Mouse (Mus musculus) fat pad, adult 2 months (tissue): ENCODE measurements at regions not wholly inside any gene's neighbourhood (a gene's known extent, or its start where the extent isn't known, plus 50 kb on each side); places are given as distances from the start of the nearest gene placed in this dataset.

ENCODE experiments used
- DNase-seq: peaks from one replicate; pipeline ENCODE4 v3.0.0-alpha.2; 2011; ENCODE audit warnings: low read depth, low spot score; ENCODE audit errors: extremely low read depth

GRCm38 (mm10) chr1:35428126-35428840, 578.5 kb downstream of the Plekhb2 start:
- no peak for DNase-seq

- DNase-seq = no peak
Measured at GRCm38 (mm10) chr1:35429471-35429870, 579.7 kb downstream of the Plekhb2 start.

DNA sequence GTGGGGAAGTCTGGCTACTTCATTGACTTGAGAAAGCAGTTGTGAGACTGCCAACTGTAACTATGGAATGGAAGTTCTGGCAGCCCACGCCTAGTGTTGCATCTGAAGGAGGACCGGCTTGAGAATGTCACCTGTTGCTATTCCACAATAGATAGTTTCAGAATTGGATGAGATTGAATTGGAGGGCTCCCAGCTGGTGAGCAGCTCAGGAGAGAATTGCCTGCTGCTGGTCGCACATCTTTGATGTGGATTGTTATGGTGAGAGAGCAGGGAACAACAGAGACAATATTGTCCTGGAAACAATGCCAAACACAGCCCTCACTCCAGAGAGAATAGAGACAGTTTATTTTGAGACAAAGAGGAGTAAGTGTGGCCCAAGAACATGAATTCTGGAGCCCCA, 585.9 kb downstream of the Plekhb2 start:
- no peak for DNase-seq

DNA sequence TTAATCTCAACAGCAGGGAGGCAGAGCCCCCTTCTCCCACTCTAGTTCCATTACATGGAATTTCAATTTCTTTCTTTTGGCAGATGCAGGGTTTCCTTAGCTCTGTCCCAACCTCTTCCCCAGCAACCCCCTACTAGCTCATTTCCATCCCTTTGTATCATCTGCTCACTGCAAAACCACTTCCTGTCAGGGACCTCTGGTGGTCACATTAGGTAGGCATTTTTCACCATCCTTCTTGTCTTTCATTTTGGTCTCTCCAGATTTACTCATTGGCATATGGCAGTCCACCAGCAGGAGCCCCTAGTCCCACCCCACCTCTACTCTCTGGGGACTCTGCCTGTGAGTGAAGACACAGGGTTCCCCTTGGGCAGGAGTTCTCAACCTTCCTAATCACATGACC, 597.6 kb downstream of the Plekhb2 start:
- no peak for DNase-seq

- no peak for DNase-seq
Measured at GRCm38 (mm10) chr1:35452441-35453107, 602.8 kb downstream of the Plekhb2 start.

DNA sequence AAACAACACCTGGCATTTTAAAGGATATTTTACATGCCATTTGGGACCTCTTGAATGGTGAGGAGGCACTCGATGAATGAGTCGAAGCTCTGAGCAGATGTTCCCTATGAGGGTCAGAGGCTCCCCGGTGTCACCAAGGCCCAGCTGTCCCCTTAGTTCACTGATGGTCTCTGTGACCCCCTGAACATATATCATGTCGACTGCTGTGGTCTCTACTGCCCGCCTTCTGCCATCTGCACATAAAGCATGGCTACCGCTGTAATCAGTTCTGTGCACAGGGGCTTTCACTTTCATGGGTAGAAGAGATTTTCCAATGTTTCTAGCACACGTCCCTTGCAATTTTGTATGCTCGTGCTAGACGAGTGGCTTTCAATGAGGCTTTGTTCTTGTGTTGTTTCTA, 607.8 kb downstream of the Plekhb2 start:
- DNase-seq = no peak

GRCm38 (mm10) chr1:35465081-35465480, 603.1 kb upstream of the Hs6st1 start:
- no peak for DNase-seq

GRCm38 (mm10) chr1:35469185-35469753, 598.9 kb upstream of the Hs6st1 start:
- DNase-seq = no peak

- no peak for DNase-seq
Measured at GRCm38 (mm10) chr1:35478262-35478661, 589.9 kb upstream of the Hs6st1 start.

DNA sequence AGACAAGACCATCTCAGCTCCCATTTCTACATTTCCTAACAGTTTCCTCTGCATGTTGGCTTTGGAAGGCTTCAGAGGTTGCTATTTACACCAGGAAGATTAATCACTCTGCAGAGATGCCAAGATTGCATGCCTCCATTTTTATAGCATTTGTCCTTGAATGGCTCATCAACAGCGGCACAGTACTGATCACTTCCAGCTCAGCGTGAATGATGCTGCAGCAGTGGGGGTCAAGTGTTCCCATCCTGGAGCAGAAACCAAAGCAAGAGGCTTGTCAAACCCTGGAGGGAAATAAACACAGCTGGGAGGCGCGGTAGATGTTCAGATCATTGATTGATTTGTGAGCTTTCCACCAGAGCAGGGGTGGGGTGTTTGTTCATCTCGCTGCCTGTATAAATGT, 572.2 kb upstream of the Hs6st1 start:
- DNase-seq = no peak

GRCm38 (mm10) chr1:35522951-35523350, 545.2 kb upstream of the Hs6st1 start:
- no peak for DNase-seq

GRCm38 (mm10) chr1:35523790-35524362, 544.3 kb upstream of the Hs6st1 start:
- DNase-seq = no peak

- DNase-seq = no peak
Measured at GRCm38 (mm10) chr1:35524788-35525187, 543.4 kb upstream of the Hs6st1 start.

DNA sequence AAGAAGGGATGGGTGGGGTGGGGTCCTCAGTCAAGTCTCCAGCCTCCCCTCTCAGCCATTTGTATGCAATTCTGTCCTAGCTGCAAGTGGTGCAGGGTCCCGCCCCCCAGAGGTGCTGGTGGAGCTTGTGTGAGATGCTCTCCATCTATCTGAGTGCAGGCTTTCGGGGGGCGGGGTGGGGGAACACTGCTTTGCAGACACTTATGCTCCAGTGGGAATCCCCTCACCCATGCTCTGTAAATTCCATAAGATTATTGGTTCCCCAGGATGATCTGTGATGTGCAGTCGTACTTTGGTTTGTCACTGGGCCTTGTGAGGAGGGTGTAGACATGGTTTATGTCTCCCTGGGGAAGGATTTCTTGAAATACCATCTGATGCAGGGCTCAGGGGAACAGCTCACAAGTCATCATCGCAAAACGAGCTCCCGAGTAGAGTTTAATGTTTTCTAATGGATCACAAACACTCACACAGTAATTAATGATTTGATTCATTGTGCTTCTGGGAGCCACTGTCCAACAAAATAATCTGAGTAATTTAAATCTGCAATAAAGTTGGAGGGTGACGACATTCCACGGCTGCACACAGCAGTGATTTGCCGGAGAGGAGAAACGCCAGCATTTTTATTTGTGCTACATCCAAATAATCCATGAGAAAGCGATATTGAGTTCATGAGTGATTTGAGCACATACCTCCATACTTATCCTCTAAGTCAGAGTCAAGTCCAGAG, 540.3 kb upstream of the Hs6st1 start:
- DNase-seq = no peak

DNA sequence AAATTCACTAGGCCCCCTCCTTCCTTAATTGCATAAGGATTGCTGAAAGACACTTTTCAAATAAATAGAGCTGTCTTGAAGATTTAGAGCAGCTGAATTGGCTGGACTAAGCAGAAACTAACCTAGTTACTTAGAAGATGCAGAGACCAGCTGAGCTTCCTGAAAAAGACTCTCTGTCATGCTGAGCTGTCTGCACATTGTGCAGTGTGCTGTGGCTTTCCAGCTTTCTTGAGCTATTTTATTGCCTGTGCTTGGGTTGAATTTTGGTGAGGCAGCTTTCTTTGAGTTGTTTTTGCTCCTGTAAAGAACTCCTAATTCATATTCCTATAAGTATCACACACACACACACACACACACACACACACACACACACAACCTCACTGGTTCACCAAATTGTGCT, 532.7 kb upstream of the Hs6st1 start:
- no peak for DNase-seq

DNA sequence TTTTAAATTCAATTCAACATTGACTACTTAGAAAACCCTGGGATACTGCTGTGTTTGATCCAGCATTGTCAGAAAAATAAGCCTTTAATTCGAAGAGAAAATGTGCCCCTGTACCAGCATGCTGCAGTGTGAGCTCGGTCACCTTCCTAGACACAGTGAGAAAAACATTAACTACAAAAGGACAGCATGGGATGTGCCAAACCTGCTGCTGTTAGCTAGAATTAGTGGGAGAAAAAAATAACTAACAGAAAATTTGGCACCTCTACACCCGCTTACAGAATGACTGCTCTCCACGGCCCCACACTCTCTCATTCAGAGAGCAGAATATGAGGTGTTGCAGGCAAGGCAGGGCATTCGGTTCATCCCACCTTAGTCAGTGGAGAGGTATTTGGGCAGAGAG, 531.9 kb upstream of the Hs6st1 start:
- DNase-seq = no peak

DNA sequence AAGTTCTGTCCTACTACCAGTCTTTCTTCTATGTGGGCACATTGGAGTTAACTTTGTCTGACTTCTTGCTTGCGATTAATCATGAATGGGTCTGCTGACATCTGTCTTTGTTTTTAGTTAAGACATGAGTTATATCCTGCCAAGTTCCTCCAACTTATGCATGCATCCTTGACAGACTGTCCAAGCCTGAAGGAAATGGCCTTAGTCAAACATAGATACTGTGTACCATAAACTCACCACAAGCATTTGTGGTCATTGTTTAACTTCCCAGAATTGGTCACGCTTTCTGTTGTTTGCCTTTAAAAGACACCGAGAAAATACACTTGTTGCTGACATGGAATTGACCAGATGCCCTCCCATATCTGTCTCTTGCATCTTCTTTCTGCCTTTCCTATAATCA, 519.4 kb upstream of the Hs6st1 start:
- no peak for DNase-seq

DNA sequence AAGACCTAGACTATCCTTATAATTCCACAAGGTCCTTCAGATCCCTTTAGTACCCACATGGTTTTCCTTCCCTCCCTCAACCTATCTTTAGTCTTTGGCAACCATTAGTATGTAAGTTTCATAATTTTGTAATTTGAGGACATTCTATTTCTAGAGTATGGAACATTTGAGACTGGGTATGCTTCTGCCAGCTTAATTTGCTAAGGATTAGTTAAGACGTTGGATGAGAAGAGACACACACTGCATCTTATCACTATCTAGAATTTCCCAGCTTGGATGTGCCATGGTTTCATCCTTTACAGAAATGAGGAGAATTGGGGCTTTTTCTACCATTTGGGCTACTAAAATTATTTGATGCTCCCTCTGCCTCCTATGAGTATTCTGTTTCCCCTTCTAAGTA, 516.7 kb upstream of the Hs6st1 start:
- DNase-seq = no peak

- DNase-seq = no peak
Measured at GRCm38 (mm10) chr1:35562786-35563185, 505.4 kb upstream of the Hs6st1 start.

DNA sequence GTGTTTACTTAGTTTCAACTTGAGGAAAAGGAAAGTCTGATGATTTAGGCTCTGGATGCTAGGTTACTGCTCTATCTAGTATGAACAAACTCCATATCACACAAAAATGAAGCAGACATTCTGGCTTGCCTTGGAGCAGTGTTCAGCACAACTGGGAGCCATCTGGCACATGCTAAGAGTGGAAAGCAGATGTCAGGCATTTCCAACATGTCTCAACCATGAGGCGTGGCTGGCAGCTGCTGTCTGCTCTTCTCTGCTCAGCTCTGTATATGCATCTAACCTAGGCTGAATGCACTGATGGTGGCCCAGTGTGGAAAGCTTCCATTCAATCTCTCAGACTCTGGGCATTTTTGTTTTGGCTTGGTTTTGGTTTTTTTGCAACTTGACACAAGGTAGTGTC, 493.0 kb upstream of the Hs6st1 start:
- DNase-seq = no peak

GRCm38 (mm10) chr1:35579392-35579791, 488.8 kb upstream of the Hs6st1 start:
- no peak for DNase-seq
